Mouse (Mus musculus): ENCODE data around the gene Galntl6. TPM values are rescaled to one million over a fixed set of nuclear protein-coding genes. Genes with fewer than 3 reads are reported as not detected.
A peak's percentile ranks its signal among the peaks of the same experiment; 100 is the strongest.

Gene Galntl6
- polyA plus RNA-seq, 1 experiment: not detected

- H3K27me3 ChIP-seq (ENCODE audit: control insufficient read depth, insufficient read depth, low read length): no peaks in the 10 kb centered on the region
- H3K4me1 ChIP-seq (ENCODE audit: control insufficient read depth, insufficient read depth, insufficient read length): no peaks in the 10 kb centered on the region
- no peak for DNase-seq (ENCODE audit: low read depth in 1 of 2, low spot score in 2 of 2)
- 72% methylated on average over 7 of the region's 7 CpGs for WGBS
- H3K36me3 ChIP-seq (ENCODE audit: control insufficient read depth, insufficient read depth, low read length): no peaks in the 10 kb centered on the region
- no peak overlapping the region for H3K27ac ChIP-seq (ENCODE audit: insufficient read depth, low read length)
- H3K4me3 ChIP-seq (ENCODE audit: extremely low read depth, insufficient read depth, insufficient read length): no peak overlapping the region
- no peak for TF ChIP-seq CTCF (IDR thresholded peaks at IDR 0.05; ENCODE audit: extremely low read depth, insufficient read depth, insufficient read length, insufficient replicate concordance)
- TF ChIP-seq POLR2A (IDR thresholded peaks at IDR 0.05; ENCODE audit: low read depth, low read length): no peak
Measured at GRCm38 (mm10) chr8:57823151-57823550, 1089.3 kb downstream of the Galntl6 start.

GRCm38 (mm10) chr8:57816034-57816433 lies 1096.4 kb downstream of the Galntl6 start:
- TF ChIP-seq POLR2A (IDR thresholded peaks at IDR 0.05; ENCODE audit: low read depth, low read length) (no peak), CTCF (IDR thresholded peaks at IDR 0.05; ENCODE audit: extremely low read depth, insufficient read depth, insufficient read length, insufficient replicate concordance) (no peak)
- Histone ChIP-seq H3K4me1 (ENCODE audit: control insufficient read depth, insufficient read depth, insufficient read length) (no peaks in the 10 kb centered on the region), H3K27me3 (ENCODE audit: control insufficient read depth, insufficient read depth, low read length) (no peaks in the 10 kb centered on the region), H3K4me3 (ENCODE audit: extremely low read depth, insufficient read depth, insufficient read length) (no peak overlapping the region), H3K27ac (ENCODE audit: insufficient read depth, low read length) (no peak overlapping the region), H3K36me3 (ENCODE audit: control insufficient read depth, insufficient read depth, low read length) (no peaks in the 10 kb centered on the region)
- WGBS: 84% methylated on average over 7 of the region's 7 CpGs
- no peak for DNase-seq (ENCODE audit: low read depth in 1 of 2, low spot score in 2 of 2)

GRCm38 (mm10) chr8:57807060-57807459 lies 1105.4 kb downstream of the Galntl6 start:
- 70% methylated on average over 4 of the region's 4 CpGs for WGBS
- H3K4me1 ChIP-seq (ENCODE audit: control insufficient read depth, insufficient read depth, insufficient read length): no peaks in the 10 kb centered on the region
- DNase-seq (ENCODE audit: low read depth in 1 of 2, low spot score in 2 of 2): no peak
- no peaks in the 10 kb centered on the region for H3K36me3 ChIP-seq (ENCODE audit: control insufficient read depth, insufficient read depth, low read length)
- H3K27ac ChIP-seq (ENCODE audit: insufficient read depth, low read length): no peak overlapping the region
- TF ChIP-seq CTCF (IDR thresholded peaks at IDR 0.05; ENCODE audit: extremely low read depth, insufficient read depth, insufficient read length, insufficient replicate concordance): no peak
- no peak for TF ChIP-seq POLR2A (IDR thresholded peaks at IDR 0.05; ENCODE audit: low read depth, low read length)
- no peaks in the 10 kb centered on the region for H3K27me3 ChIP-seq (ENCODE audit: control insufficient read depth, insufficient read depth, low read length)
- H3K4me3 ChIP-seq (ENCODE audit: extremely low read depth, insufficient read depth, insufficient read length): no peak overlapping the region

- Histone ChIP-seq H3K27me3 (ENCODE audit: control insufficient read depth, insufficient read depth, low read length) (no peaks in the 10 kb centered on the region), H3K36me3 (ENCODE audit: control insufficient read depth, insufficient read depth, low read length) (no peaks in the 10 kb centered on the region), H3K27ac (ENCODE audit: insufficient read depth, low read length) (no peak overlapping the region), H3K4me3 (ENCODE audit: extremely low read depth, insufficient read depth, insufficient read length) (no peak overlapping the region), H3K4me1 (ENCODE audit: control insufficient read depth, insufficient read depth, insufficient read length) (no peaks in the 10 kb centered on the region)
- 89% methylated on average over 4 of the region's 4 CpGs for WGBS
- TF ChIP-seq POLR2A (IDR thresholded peaks at IDR 0.05; ENCODE audit: low read depth, low read length) (no peak), CTCF (IDR thresholded peaks at IDR 0.05; ENCODE audit: extremely low read depth, insufficient read depth, insufficient read length, insufficient replicate concordance) (no peak)
- no peak for DNase-seq (ENCODE audit: low read depth in 1 of 2, low spot score in 2 of 2)
Measured at GRCm38 (mm10) chr8:57805094-57805493, 1107.3 kb downstream of the Galntl6 start.

GRCm38 (mm10) chr8:57803821-57804220 lies 1108.6 kb downstream of the Galntl6 start:
- WGBS: 90% methylated on average over 8 of the region's 8 CpGs
- no peak for TF ChIP-seq POLR2A (IDR thresholded peaks at IDR 0.05; ENCODE audit: low read depth, low read length)
- no peak for DNase-seq (ENCODE audit: low read depth in 1 of 2, low spot score in 2 of 2)
- Histone ChIP-seq H3K27me3 (ENCODE audit: control insufficient read depth, insufficient read depth, low read length) (no peaks in the 10 kb centered on the region), H3K27ac (ENCODE audit: insufficient read depth, low read length) (no peak overlapping the region), H3K36me3 (ENCODE audit: control insufficient read depth, insufficient read depth, low read length) (no peaks in the 10 kb centered on the region), H3K4me3 (ENCODE audit: extremely low read depth, insufficient read depth, insufficient read length) (no peak overlapping the region), H3K4me1 (ENCODE audit: control insufficient read depth, insufficient read depth, insufficient read length) (peaks cover 2% of the 10 kb centered on the region; the same call in 1 of the 2 replicates)

GRCm38 (mm10) chr8:57801197-57801596 lies 1111.2 kb downstream of the Galntl6 start:
- TF ChIP-seq POLR2A (IDR thresholded peaks at IDR 0.05; ENCODE audit: low read depth, low read length) (no peak), CTCF (IDR thresholded peaks at IDR 0.05; ENCODE audit: extremely low read depth, insufficient read depth, insufficient read length, insufficient replicate concordance) (no peak)
- WGBS: 6% methylated on average over 4 of the region's 4 CpGs
- no peaks in the 10 kb centered on the region for H3K36me3 ChIP-seq (ENCODE audit: control insufficient read depth, insufficient read depth, low read length)
- no peak overlapping the region for H3K4me3 ChIP-seq (ENCODE audit: extremely low read depth, insufficient read depth, insufficient read length)
- DNase-seq (ENCODE audit: low read depth in 1 of 2, low spot score in 2 of 2): peak in 1 of 2 experiments; percentile 1
- no peaks in the 10 kb centered on the region for H3K27me3 ChIP-seq (ENCODE audit: control insufficient read depth, insufficient read depth, low read length)
- no peak overlapping the region for H3K27ac ChIP-seq (ENCODE audit: insufficient read depth, low read length)
- H3K4me1 ChIP-seq (ENCODE audit: control insufficient read depth, insufficient read depth, insufficient read length): peaks cover 2% of the 10 kb centered on the region; the same call in 1 of the 2 replicates

- Histone ChIP-seq H3K4me1 (ENCODE audit: control insufficient read depth, insufficient read depth, insufficient read length) (peaks cover 2% of the 10 kb centered on the region; the same call in 1 of the 2 replicates), H3K36me3 (ENCODE audit: control insufficient read depth, insufficient read depth, low read length) (no peaks in the 10 kb centered on the region), H3K4me3 (ENCODE audit: extremely low read depth, insufficient read depth, insufficient read length) (no peak overlapping the region; the same call in 1 of the 2 replicates), H3K27ac (ENCODE audit: insufficient read depth, low read length) (no peak overlapping the region), H3K27me3 (ENCODE audit: control insufficient read depth, insufficient read depth, low read length) (no peaks in the 10 kb centered on the region)
- 6% methylated on average over 4 of the region's 4 CpGs for WGBS
- TF ChIP-seq POLR2A (IDR thresholded peaks at IDR 0.05; ENCODE audit: low read depth, low read length): no peak
- TF ChIP-seq CTCF (IDR thresholded peaks at IDR 0.05; ENCODE audit: extremely low read depth, insufficient read depth, insufficient read length, insufficient replicate concordance): no peak
- DNase-seq (ENCODE audit: low read depth in 1 of 2, low spot score in 2 of 2): peak; percentile 44 to 68
Measured at GRCm38 (mm10) chr8:57800327-57800726, 1112.1 kb downstream of the Galntl6 start.
